Mouse (Mus musculus) lung, postnatal 0 days (tissue): ENCODE measurements around the gene Ell2.

Experiments
- CTCF ChIP-seq: IDR thresholded peaks from 2 replicates; pipeline ENCODE4 v1.5.1; 2016; ENCODE audit warnings: antibody characterized with exemption, mild to moderate bottlenecking
- EP300 ChIP-seq: IDR thresholded peaks from 2 replicates; pipeline ENCODE4 v1.6.1; 2016; ENCODE audit warnings: antibody characterized with exemption, mild to moderate bottlenecking, control low read depth

GRCm38 (mm10) chr13:75708637-75709002, 2.1 kb downstream of the Ell2 start:
- TF ChIP-seq CTCF (no peak), EP300 (no peak)
